ENCODE assay signal across 19 mouse cellular contexts in the genomic region with DNA sequence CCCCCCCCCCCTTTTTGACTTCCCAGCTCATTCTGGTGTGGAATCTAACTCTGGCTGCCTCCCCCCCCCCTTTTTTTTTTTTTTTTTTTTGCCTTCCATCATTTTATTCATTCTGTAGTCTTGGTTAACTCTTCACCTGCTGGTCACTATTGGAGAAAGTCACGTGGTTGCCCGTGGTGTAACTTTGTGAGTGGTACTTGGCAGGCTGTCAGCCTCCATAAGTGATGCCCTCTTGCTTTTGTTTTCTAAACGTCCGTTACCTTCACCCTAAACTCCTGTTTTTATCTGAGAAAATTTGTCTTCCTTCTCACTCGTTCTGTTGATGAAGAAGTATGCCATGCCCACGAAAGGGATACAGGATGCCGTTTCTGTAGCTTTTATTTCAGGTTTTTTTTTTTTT. TPM values are rescaled to one million over a fixed set of nuclear protein-coding genes. Genes with fewer than 3 reads are reported as not detected.
DNase-seq lines count a peak whose midpoint lies in the region; ATAC-seq and TF ChIP-seq lines count a peak whose summit lies in the region.
"Had no signal": no experiment of that assay in that cellular context is flagged by ENCODE, and none has a peak within 500 bp of the region (broad histone marks: within the 10 kb centered on the region; RNA-seq: fewer than 3 reads in every experiment).

No protein-coding gene starts in this region.

- 88% methylated on average over 7 of the region's 7 CpGs for WGBS in forebrain, embryonic 10.5 days
- WGBS in forebrain, embryonic 15.5 days: 79% methylated on average over 7 of the region's 7 CpGs
- WGBS in liver, adult 2 months: 92% methylated on average over 7 of the region's 7 CpGs
- WGBS in liver, embryonic 13.5 days (ENCODE audit: insufficient replicate concordance): 81% methylated on average over 7 of the region's 7 CpGs

- no peak for DNase-seq in forebrain, embryonic 10.5 days (ENCODE audit: extremely low spot score, low spot score)
- peak; percentile 15 for DNase-seq in liver, adult 2 months (ENCODE audit: extremely low read depth, low read depth, low spot score)
- DNase-seq in liver: no peak
- DNase-seq in c-Kit-positive CD71-positive TER-119-positive erythroid progenitor cells, embryonic 14.5 days (ENCODE audit: low spot score): peak; percentile 6
- DNase-seq in liver, embryonic 13.5 days: no peak
- DNase-seq in spleen, adult 12 weeks (ENCODE audit: low spot score): no peak
- no peak for DNase-seq in gastrocnemius, postnatal 4 days (ENCODE audit: low spot score in 2 of 2)
- DNase-seq: adrenal gland, postnatal 10 days; B cell, adult 2 months; cerebellum, adult 2 months; heart, postnatal 10 days; kidney, adult 11 months; kidney, postnatal 4 days; lung, postnatal 14 days; midbrain, embryonic 14.5 days; thymus, postnatal 4 days had no signal

- no peak for ATAC-seq in forebrain, embryonic 15.5 days (replicated peaks)
- ATAC-seq in liver, embryonic 13.5 days (ENCODE audit: low read depth): no peak

- no peak for TF ChIP-seq CTCF in liver, adult 2 months (IDR thresholded peaks at IDR 0.05; ENCODE audit: low read depth, low read length)

- no peak overlapping the region for H3K4me2 ChIP-seq in forebrain, embryonic 15.5 days (replicated peaks)
- H3K4me2 ChIP-seq in liver, embryonic 13.5 days: peak overlapping the region; percentile 77

- H3K4me3 ChIP-seq in forebrain, embryonic 10.5 days: peak overlapping the region; percentile 92; the same call in 1 of the 2 replicates
- H3K4me3 ChIP-seq in forebrain, embryonic 15.5 days: no peak overlapping the region
- H3K4me3 ChIP-seq in liver, adult 2 months (ENCODE audit: insufficient read depth, low read depth, low read length): no peak overlapping the region
- peak overlapping the region; percentile 76; the same call in 1 of the 2 replicates for H3K4me3 ChIP-seq in liver, embryonic 13.5 days (replicated peaks)

- H3K27me3 ChIP-seq in forebrain, embryonic 10.5 days (ENCODE audit: poor library complexity, severe bottlenecking): no peaks in the 10 kb centered on the region
- no peaks in the 10 kb centered on the region for H3K27me3 ChIP-seq in forebrain, embryonic 15.5 days
- no peaks in the 10 kb centered on the region for H3K27me3 ChIP-seq in liver, adult 2 months (ENCODE audit: control insufficient read depth, insufficient read depth, low read length)
- H3K27me3 ChIP-seq in liver, embryonic 13.5 days: no peaks in the 10 kb centered on the region

- peaks cover 26% of the 10 kb centered on the region for H3K36me3 ChIP-seq in forebrain, embryonic 10.5 days (replicated peaks)
- no peaks in the 10 kb centered on the region for H3K36me3 ChIP-seq in forebrain, embryonic 15.5 days
- no peaks in the 10 kb centered on the region for H3K36me3 ChIP-seq in liver, adult 2 months (ENCODE audit: control insufficient read depth, insufficient read depth, low read length)
- peaks cover 20% of the 10 kb centered on the region; the same call in 1 of the 2 replicates for H3K36me3 ChIP-seq in liver, embryonic 13.5 days

- H3K4me1 ChIP-seq in forebrain, embryonic 10.5 days: peaks cover 20% of the 10 kb centered on the region
- H3K4me1 ChIP-seq in forebrain, embryonic 15.5 days: peaks cover 19% of the 10 kb centered on the region
- H3K4me1 ChIP-seq in liver, adult 2 months (ENCODE audit: control insufficient read depth, insufficient read depth, low read length): peaks cover 5% of the 10 kb centered on the region; the same call in 1 of the 2 replicates
- peaks cover 25% of the 10 kb centered on the region for H3K4me1 ChIP-seq in liver, embryonic 13.5 days (replicated peaks)

- no peaks in the 10 kb centered on the region for H3K9me3 ChIP-seq in forebrain, embryonic 10.5 days
- H3K9me3 ChIP-seq in forebrain, embryonic 15.5 days: no peaks in the 10 kb centered on the region
- no peaks in the 10 kb centered on the region for H3K9me3 ChIP-seq in liver, embryonic 13.5 days (replicated peaks)
- H3K9me3 ChIP-seq: G1E had no signal

- peaks cover 9% of the 10 kb centered on the region for H3K79me2 ChIP-seq in liver, adult 2 months (ENCODE audit: control insufficient read depth, insufficient read depth, low read length)

- H3K27ac ChIP-seq in forebrain, embryonic 10.5 days: no peak overlapping the region
- no peak overlapping the region for H3K27ac ChIP-seq in forebrain, embryonic 15.5 days (replicated peaks)
- H3K27ac ChIP-seq in liver, adult 2 months (replicated peaks; ENCODE audit: insufficient read depth, low read depth, low read length): no peak overlapping the region
- no peak overlapping the region for H3K27ac ChIP-seq in liver, embryonic 13.5 days
- H3K27ac ChIP-seq: hindbrain, embryonic 14.5 days had no signal

- no peak overlapping the region for H3K9ac ChIP-seq in forebrain, embryonic 15.5 days (replicated peaks)
- H3K9ac ChIP-seq in liver, adult 2 months (ENCODE audit: low read depth, low read length): no peak overlapping the region
- H3K9ac ChIP-seq in liver, embryonic 13.5 days: no peak overlapping the region

- no peak for TF ChIP-seq POLR2A in liver, adult 2 months (IDR thresholded peaks at IDR 0.05; ENCODE audit: extremely low read depth, insufficient read depth, low read length)

RNA-seq across cellular contexts. Expression of a gene that starts 1.8 kb away (rescaled TPM):
- 73.0 and 73.6 TPM in 2 replicates for polyA plus RNA-seq in forebrain, embryonic 10.5 days (2016; fragmentation: Nextera tagmentation; extraction: Ambion mirVana)
- 49.6 and 56.9 TPM in 2 replicates for polyA plus RNA-seq in forebrain, embryonic 15.5 days (2015; fragmentation: Nextera tagmentation; extraction: Ambion mirVana)
- total RNA-seq in liver, adult 2 months (2014; rRNA removed): 83.4 and 96.9 TPM in 2 replicates
- polyA plus RNA-seq in liver, adult 2 months (2012; rRNA removed): 43.9 and 50.2 TPM in 2 replicates
- 44.6 and 49.3 TPM in 2 replicates for polyA plus RNA-seq in liver, embryonic 13.5 days (2015; fragmentation: Nextera tagmentation; extraction: Ambion mirVana)
- total RNA-seq in gastrocnemius, postnatal 4 days (2021): 10 to 100 TPM; 38.2 to 45.0 TPM

Comparison
In these comparisons a context has a peak if more than half of its experiments do, and no peak if none do; other contexts are left out.
1. DNase-seq: peak in liver, adult 2 months (single experiment) and c-Kit-positive CD71-positive TER-119-positive erythroid progenitor cells, embryonic 14.5 days (single experiment); none in forebrain, embryonic 10.5 days (single experiment), liver (single experiment), liver, embryonic 13.5 days (single experiment), spleen, adult 12 weeks (single experiment) and gastrocnemius, postnatal 4 days (0 of 2).
2. H3K4me3 ChIP-seq: peak in forebrain, embryonic 10.5 days (single experiment) and liver, embryonic 13.5 days (single experiment); none in forebrain, embryonic 15.5 days (single experiment) and liver, adult 2 months (single experiment).